Mouse (Mus musculus) stomach, adult 2 months (tissue): Measurements from ENCODE around the gene Gak. TPM values are rescaled to one million over a fixed set of nuclear protein-coding genes. Genes with fewer than 3 reads are reported as not detected.

Experiments used
- polyA plus RNA-seq: library from polyadenylated mRNA; depleted of rRNA; stranded (reverse); fragments of >200 nt; gene quantifications from 2 replicates; pipeline ENCODE4 v1.2.3, GENCODE M21; 2012; rRNA removed

The Gak gene
- 48.0 and 52.9 TPM in 2 replicates for polyA plus RNA-seq

DNA sequence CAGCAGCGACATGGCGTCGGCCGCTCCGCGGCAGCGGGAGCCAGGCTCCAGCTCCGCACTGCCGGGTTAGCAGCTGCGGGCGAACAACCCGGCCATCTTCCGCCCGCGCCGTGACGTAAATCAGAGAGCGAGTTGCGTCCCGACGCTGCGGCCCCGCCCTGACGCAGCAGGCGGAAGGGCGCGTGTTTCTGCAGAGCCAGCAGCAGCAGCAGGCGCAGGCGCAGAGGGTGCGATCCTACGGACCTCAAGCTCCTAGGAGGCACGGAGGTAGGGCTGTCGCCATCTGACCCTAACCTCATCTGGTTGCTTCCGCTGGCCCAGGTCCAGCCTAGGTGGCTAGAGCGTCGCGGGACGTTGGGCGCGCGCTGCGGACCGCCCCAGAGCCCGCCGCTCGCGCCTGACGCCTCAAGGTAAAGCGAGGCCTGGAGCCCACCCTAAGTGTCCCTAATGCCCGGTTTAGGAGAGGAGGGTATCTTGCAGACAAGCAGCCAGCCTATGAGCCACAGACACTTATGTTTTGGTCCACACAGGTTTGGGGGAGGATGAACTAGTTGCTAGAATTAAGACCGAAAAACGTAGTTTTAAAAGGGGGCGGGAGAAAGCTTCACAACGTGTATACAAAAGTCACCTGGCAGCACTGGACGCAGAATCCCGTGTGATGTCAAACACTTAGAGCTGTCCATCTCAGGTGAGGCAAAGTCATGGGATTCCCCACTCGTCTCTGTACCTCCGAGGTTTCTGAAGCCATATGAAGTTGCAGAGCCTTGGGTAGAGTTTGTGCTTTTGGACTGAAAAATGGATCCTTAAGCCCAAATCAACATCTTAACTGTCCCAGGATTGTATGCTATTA lies at the start of gene Gak, which contains the start of gene Tmem175:
Gene Gak, minus strand, starts transcription at position 122 of the 850 bp plus-strand sequence.
Gene Tmem175, plus strand, starts transcription at position 137 of the 850 bp plus-strand sequence.

DNA sequence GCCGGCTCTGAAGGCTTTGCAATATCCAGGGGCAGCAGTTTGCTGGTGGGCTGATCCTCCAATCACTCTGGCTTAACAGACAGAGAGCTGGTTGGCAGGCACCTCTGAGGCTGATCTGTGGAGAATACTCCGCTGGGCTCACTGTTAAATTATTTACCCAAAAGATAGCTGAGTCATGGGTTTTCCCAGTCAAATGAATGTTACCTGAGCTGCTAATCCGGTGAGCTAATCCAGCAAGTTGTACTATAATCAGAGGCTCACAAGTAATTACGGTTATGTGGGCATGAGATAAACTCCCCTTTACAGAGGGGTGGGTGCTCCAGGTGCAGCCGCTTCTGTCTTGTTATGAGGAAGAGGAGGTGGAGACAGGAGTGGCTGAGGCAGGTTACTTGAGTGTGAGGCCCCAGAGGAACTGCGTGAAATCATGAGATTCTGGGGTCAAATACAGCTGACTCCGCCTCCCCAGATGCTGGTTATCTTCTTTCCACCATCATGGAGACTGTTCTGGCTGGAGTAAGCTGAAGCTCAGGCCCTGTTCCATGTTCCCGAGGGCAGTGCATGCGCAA lies 45.8 kb upstream of the Gak start, which contains the start of gene Slc26a1:
Gene Slc26a1, minus strand, starts transcription at position 319 of the 566 bp plus-strand sequence.

DNA sequence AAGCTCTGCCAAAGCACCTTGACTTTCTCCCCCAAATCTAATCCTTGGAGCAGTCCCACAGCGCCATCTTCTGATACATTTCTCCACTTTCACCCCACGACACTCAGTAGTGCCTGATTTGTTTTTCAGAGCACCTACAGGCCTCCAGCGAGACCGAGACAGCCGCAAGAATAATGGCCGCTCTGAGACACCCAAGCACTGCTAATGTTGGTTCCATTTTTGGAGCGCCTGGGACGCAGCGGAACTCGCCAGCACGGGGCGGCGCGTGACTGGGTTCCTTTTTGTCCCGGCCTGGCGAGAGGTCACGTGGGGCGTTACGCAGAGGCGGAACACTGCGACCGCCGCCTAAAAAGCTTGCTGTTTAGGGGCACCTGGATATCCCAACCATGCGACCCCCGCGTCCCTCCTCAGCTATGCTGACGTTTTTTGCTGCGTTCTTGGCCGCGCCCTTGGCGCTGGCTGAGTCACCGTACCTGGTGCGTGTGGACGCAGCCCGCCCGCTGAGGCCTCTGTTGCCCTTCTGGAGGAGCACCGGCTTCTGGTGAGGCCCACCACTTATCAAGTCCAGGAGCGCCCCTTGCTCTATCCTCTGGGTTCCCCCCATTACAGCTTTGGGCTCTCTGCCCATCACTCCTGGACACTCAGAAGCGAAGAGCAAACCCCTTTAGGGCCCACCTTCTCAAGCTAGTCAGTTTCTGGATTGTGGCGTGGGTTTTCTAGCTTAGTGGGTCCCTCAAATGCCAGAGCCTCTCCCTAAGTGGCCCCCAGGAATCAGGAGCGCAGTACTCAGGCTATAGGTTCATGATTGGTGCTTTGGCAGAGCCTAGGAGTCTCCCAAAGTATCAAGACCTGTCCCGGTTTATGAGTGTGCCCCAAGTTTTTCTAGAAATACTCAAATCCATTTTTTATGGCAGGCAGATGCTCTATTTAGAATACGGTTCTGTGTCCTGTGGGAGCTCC lies 39.7 kb upstream of the Gak start, which contains the start of gene Dgkq:
Gene Dgkq, minus strand, starts transcription at position 696 of the 960 bp plus-strand sequence.

GRCm38 (mm10) chr5:108659698-108660631 lies 30.4 kb upstream of the Gak start, which contains the start of gene Idua:
Gene Idua (plus strand): TSS chr5:108660331.

GRCm38 (mm10) chr5:108549489-108550206 lies 79.9 kb downstream of the Gak start, which contains the start of gene Cplx1:
Gene Cplx1 (minus strand): TSS chr5:108550024.

Other genes starting within 250 kb of the Gak start
- not detected in 2 replicates for gene Pde6b, start 241.4 kb downstream of the Gak start, polyA plus RNA-seq
- gene Atp5k, start 195.3 kb downstream of the Gak start, polyA plus RNA-seq, result 23.2 and 25.8 TPM in 2 replicates
- gene Mfsd7a, start 180.9 kb downstream of the Gak start, polyA plus RNA-seq, result 14.7 and 20.7 TPM in 2 replicates
- gene Pcgf3, start 168.5 kb downstream of the Gak start, polyA plus RNA-seq, result 4.5 and 6.3 TPM in 2 replicates
- gene Cplx1, start 79.7 kb downstream of the Gak start, polyA plus RNA-seq, result 0.22 and 0.42 TPM in 2 replicates
- 19.2 and 21.3 TPM in 2 replicates for gene Tmem175, start within 50 bp of the Gak start, polyA plus RNA-seq
- 10.5 and 10.8 TPM in 2 replicates for gene Idua, start 30.6 kb upstream of the Gak start, polyA plus RNA-seq
- 5.6 TPM in 2 replicates for gene Dgkq, start 39.9 kb upstream of the Gak start, polyA plus RNA-seq
- gene Slc26a1, start 45.8 kb upstream of the Gak start, polyA plus RNA-seq, result 0.05 TPM in 1 of 2 replicates, not detected in the other
- 24.7 and 26.5 TPM in 2 replicates for gene Fgfrl1, start 62.6 kb upstream of the Gak start, polyA plus RNA-seq
- not detected in 2 replicates for gene Rnf212, start 145.2 kb upstream of the Gak start, polyA plus RNA-seq
- not detected in 2 replicates for gene Tmed11, start 165.6 kb upstream of the Gak start, polyA plus RNA-seq
- gene Vmn2r8, start 179.1 kb upstream of the Gak start, polyA plus RNA-seq, result not detected in 2 replicates
- gene Vmn2r9, start 222.8 kb upstream of the Gak start, polyA plus RNA-seq, result not detected in 2 replicates